Mouse (Mus musculus) ES-E14 (cell line): ENCODE measurements around the gene Zfyve27. TPM values are rescaled to one million over a fixed set of nuclear protein-coding genes. Genes with fewer than 3 reads are reported as not detected.

Experiments used
- DNase-seq: peaks from one replicate; pipeline ENCODE4 v3.0.0-alpha.2; 2013; ENCODE audit warnings: low read depth, low spot score
- H3K27ac ChIP-seq: 2 replicates; pipeline ENCODE4 v1.5.1; 2012; ENCODE audit warnings: low read depth, mild to moderate bottlenecking, low read length, moderate library complexity, mixed read lengths; ENCODE audit not compliant: poor library complexity, insufficient read depth, severe bottlenecking
- H3K36me3 ChIP-seq: 2 replicates; pipeline ENCODE4 v1.6.1; 2012; ENCODE audit warnings: mild to moderate bottlenecking, low read length, moderate library complexity, mixed read lengths; ENCODE audit not compliant: control insufficient read depth, poor library complexity, insufficient read depth, severe bottlenecking
- H3K4me1 ChIP-seq, 2 experiments: fragments of 150-350 bp in 1 of 2; sonication (generic) in 1 of 2; 2 replicates each; pipeline ENCODE4 v1.6.1; 2012; ENCODE audit warnings: low read length in 2 of 2, mild to moderate bottlenecking in 1 of 2, mixed read lengths in 1 of 2; ENCODE audit not compliant: control insufficient read depth in 2 of 2, insufficient read depth in 2 of 2, poor library complexity in 1 of 2
- H3K4me3 ChIP-seq, 2 experiments: fragments of 150-350 bp in 1 of 2; sonication (generic) in 1 of 2; 2 replicates each; pipeline ENCODE4 v1.5.1; 2012; ENCODE audit warnings: low read length in 2 of 2, low read depth in 1 of 2, mild to moderate bottlenecking in 1 of 2, mixed read lengths in 1 of 2; ENCODE audit not compliant: insufficient read depth in 1 of 2, poor library complexity in 1 of 2, severe bottlenecking in 1 of 2
- H3K9ac ChIP-seq: 2 replicates; pipeline ENCODE4 v1.6.1; 2012; ENCODE audit warnings: low read depth, mild to moderate bottlenecking, low read length, mixed read lengths; ENCODE audit not compliant: poor library complexity, insufficient read depth, severe bottlenecking
- H3K9me3 ChIP-seq: fragments of 150-350 bp; sonication (generic); 2 replicates; pipeline ENCODE4 v1.6.1; 2012; ENCODE audit warnings: low read depth, mild to moderate bottlenecking, low read length; ENCODE audit not compliant: control insufficient read depth, insufficient read depth
- CHD2 ChIP-seq: IDR thresholded peaks from 2 replicates; pipeline ENCODE4 v1.6.1; 2014; ENCODE audit warnings: mild to moderate bottlenecking, low read depth, low read length, inconsistent platforms
- HCFC1 ChIP-seq: IDR thresholded peaks from 2 replicates; pipeline ENCODE4 v1.6.1; 2012; ENCODE audit warnings: low read length, inconsistent platforms, borderline replicate concordance; ENCODE audit not compliant: insufficient read depth
- MAFK ChIP-seq: IDR thresholded peaks from 2 replicates; pipeline ENCODE4 v1.6.1; 2014; ENCODE audit warnings: mild to moderate bottlenecking, low read depth, low read length, inconsistent platforms; ENCODE audit not compliant: insufficient read depth
- ZC3H11A ChIP-seq: IDR thresholded peaks from 2 replicates; pipeline ENCODE4 v1.6.1; 2012; ENCODE audit warnings: low read depth, mild to moderate bottlenecking, inconsistent platforms, low read length, borderline replicate concordance
- ZNF384 ChIP-seq: IDR thresholded peaks from 2 replicates; pipeline ENCODE4 v1.6.1; 2012; ENCODE audit warnings: low read depth, low read length, inconsistent platforms
- in situ Hi-C, 2 experiments: fragments of 600-800 bp; cut with MboI; formaldehyde crosslinking; loops; one replicate each; pipeline ENCODE4 v1.15.1; 2025; ENCODE audit warnings: low sequenced_read_pairs in 2 of 2, inconsistent platforms in 1 of 2; ENCODE audit not compliant: unreplicated experiment in 2 of 2
- total RNA-seq: library from RNA; depleted of rRNA; stranded (reverse); fragments of 300-350 nt; gene quantifications from 2 replicates; pipeline ENCODE4 v1.2.3, GENCODE M21; 2012

Gene Zfyve27
- total RNA-seq, 1 experiment: 45.9 TPM

GRCm38 (mm10) chr19:42138517-42139285, 25.1 kb upstream of the Zfyve27 start:
- Histone ChIP-seq H3K4me1 (peaks cover 13 to 29% of the 10 kb centered on the region in 2 experiments), H3K9me3 (no peaks in the 10 kb centered on the region), H3K9ac (no peak overlapping the region; the same call in 1 of the 2 replicates), H3K27ac (peak overlapping the region; percentile 37), H3K36me3 (no peaks in the 10 kb centered on the region), H3K4me3 (no peak overlapping the region)
- DNase-seq: no peak
- TF ChIP-seq CHD2: no peak
- no peak for TF ChIP-seq ZNF384
- TF ChIP-seq ZC3H11A: no peak
- in situ Hi-C loops: no loop called here

- no peak for TF ChIP-seq ZNF384
- no peak for TF ChIP-seq CHD2
- TF ChIP-seq ZC3H11A: no peak
- no peak for TF ChIP-seq MAFK
- TF ChIP-seq HCFC1: no peak
- no peak overlapping the region for H3K27ac ChIP-seq
- no peak for DNase-seq
- no peaks in the 10 kb centered on the region for H3K36me3 ChIP-seq
- H3K4me1 ChIP-seq: peaks cover 10 to 21% of the 10 kb centered on the region in 2 experiments
- H3K9ac ChIP-seq: no peak overlapping the region
- in situ Hi-C loops: no loop called here
- no peak overlapping the region for H3K4me3 ChIP-seq
- H3K9me3 ChIP-seq: no peaks in the 10 kb centered on the region
These were observed 23.8 kb upstream of the Zfyve27 start for GRCm38 (mm10) chr19:42139724-42140517.

- TF ChIP-seq ZNF384 (0 out of 2 replicates have a peak, but pooled peaks have one; percentile 1), HCFC1 (no peak), CHD2 (no peak), MAFK (no peak)
- in situ Hi-C loops: no loop called here
- H3K4me3 ChIP-seq: no peak overlapping the region
- H3K4me1 ChIP-seq: peaks cover 6 to 14% of the 10 kb centered on the region in 2 experiments
- H3K9ac ChIP-seq: no peak overlapping the region
- no peaks in the 10 kb centered on the region for H3K36me3 ChIP-seq
- no peaks in the 10 kb centered on the region for H3K9me3 ChIP-seq
- DNase-seq: peak; percentile 68
- H3K27ac ChIP-seq: peak overlapping the region; percentile 24; the same call in 1 of the 2 replicates
These were observed 21.8 kb upstream of the Zfyve27 start for GRCm38 (mm10) chr19:42141998-42142397.

DNA sequence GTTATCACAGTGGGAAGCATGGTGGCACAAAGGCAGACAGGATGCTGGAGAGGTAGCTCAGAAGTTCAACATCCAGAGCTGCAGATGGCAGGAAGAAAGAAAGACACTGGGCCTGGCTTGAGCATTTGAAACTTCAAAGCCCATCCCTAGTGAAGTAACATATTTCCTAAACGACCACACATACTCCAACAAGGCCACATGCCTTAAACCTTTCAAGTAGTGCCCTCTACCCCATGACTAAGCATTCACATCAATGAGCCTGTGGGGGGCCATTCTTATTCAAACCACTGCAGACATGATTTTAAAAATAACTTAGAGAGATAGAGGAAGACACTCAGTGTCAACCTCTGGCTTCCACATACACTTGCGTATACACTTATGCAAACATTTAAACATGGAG, 21.0 kb upstream of the Zfyve27 start:
- Histone ChIP-seq H3K9ac (no peak overlapping the region), H3K36me3 (no peaks in the 10 kb centered on the region), H3K4me3 (no peak overlapping the region), H3K4me1 (peaks cover 3 to 11% of the 10 kb centered on the region in 2 experiments), H3K27ac (no peak overlapping the region; the same call in 1 of the 2 replicates), H3K9me3 (no peaks in the 10 kb centered on the region)
- TF ChIP-seq ZNF384: no peak
- TF ChIP-seq CHD2: no peak
- peak; percentile 64; the same call in 1 of the 2 replicates for TF ChIP-seq MAFK
- no peak for TF ChIP-seq HCFC1
- in situ Hi-C loops: no loop called here
- DNase-seq: no peak
